Mouse (Mus musculus) brain, embryonic 14.5 days (tissue): ENCODE data around the gene Fig4.

Experiments
- CTCF ChIP-seq: fragments of 200-500 bp; IDR thresholded peaks from 2 replicates; pipeline ENCODE4 v1.5.1; 2012; ENCODE audit warnings: inconsistent platforms, mild to moderate bottlenecking, moderate library complexity, borderline replicate concordance; ENCODE audit not compliant: insufficient read depth, insufficient read length; ENCODE audit errors: extremely low read depth
- POLR2A ChIP-seq: fragments of 200-500 bp; IDR thresholded peaks from 2 replicates; pipeline ENCODE4 v1.6.1; 2012; ENCODE audit warnings: mild to moderate bottlenecking, inconsistent platforms, borderline replicate concordance; ENCODE audit not compliant: poor library complexity, insufficient read depth, insufficient read length, severe bottlenecking; ENCODE audit errors: extremely low read depth

DNA sequence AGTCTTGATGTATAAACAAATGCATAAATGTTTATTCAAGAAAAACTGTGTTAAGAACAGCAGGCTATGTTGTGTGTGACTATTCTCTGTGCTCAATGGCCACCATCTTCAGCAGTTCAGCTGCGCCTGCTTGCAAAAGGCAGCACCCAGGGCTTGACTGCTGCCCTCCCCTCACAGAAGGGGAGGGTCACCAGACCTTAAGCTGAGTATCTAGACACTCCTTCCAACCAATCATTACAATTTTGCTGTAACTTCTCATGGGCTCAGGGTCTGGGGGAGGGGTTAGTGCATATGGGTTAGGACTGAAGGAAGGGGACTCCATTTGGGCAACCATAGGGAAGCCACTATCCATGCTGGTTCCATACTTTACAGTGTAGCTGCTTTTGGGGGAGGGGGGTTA, 24.3 kb downstream of the Fig4 start:
- TF ChIP-seq CTCF (no peak), POLR2A (no peak)
